Mouse (Mus musculus): ENCODE data around the gene Gm29776. TPM values are rescaled to one million over a fixed set of nuclear protein-coding genes. Genes with fewer than 3 reads are reported as not detected.

Gene Gm29776
- polyA plus RNA-seq, 1 experiment from 2014 or later = 0.20 TPM

GRCm38 (mm10) chr14:54676290-54676689 lies 22.3 kb downstream of the Gm29776 start:
- H3K4me3 ChIP-seq (ENCODE audit: low read depth, low read length) = no peak overlapping the region
- peaks cover 39% of the 10 kb centered on the region for H3K36me3 ChIP-seq (ENCODE audit: control insufficient read depth, insufficient read depth, low read length)
- H3K9ac ChIP-seq (replicated peaks; ENCODE audit: low read depth, low read length) = no peak overlapping the region
- WGBS = 90% methylated on average over 5 of the region's 5 CpGs
- H3K4me2 ChIP-seq (ENCODE audit: low read depth, low read length) = no peak overlapping the region
- no peaks in the 10 kb centered on the region for H3K9me3 ChIP-seq (ENCODE audit: control insufficient read depth, low read length)
- no peak overlapping the region for H3K27ac ChIP-seq (ENCODE audit: low read depth, low read length)
- no peaks in the 10 kb centered on the region for H3K27me3 ChIP-seq (ENCODE audit: control insufficient read depth, insufficient read depth, low read length)
- ATAC-seq (ENCODE audit: low read depth) = no peak
- no peaks in the 10 kb centered on the region for H3K4me1 ChIP-seq (ENCODE audit: control insufficient read depth, insufficient read depth, low read length)

- no peak overlapping the region for H3K4me3 ChIP-seq (ENCODE audit: low read depth, low read length)
- 78% methylated on average over 2 of the region's 2 CpGs for WGBS
- no peak overlapping the region for H3K4me2 ChIP-seq (ENCODE audit: low read depth, low read length)
- no peak overlapping the region for H3K9ac ChIP-seq (replicated peaks; ENCODE audit: low read depth, low read length)
- ATAC-seq (ENCODE audit: low read depth) = no peak
- no peak overlapping the region for H3K27ac ChIP-seq (ENCODE audit: low read depth, low read length)
- H3K9me3 ChIP-seq (ENCODE audit: control insufficient read depth, low read length) = no peaks in the 10 kb centered on the region
- no peaks in the 10 kb centered on the region for H3K27me3 ChIP-seq (ENCODE audit: control insufficient read depth, insufficient read depth, low read length)
- H3K4me1 ChIP-seq (ENCODE audit: control insufficient read depth, insufficient read depth, low read length) = no peaks in the 10 kb centered on the region
- H3K36me3 ChIP-seq (ENCODE audit: control insufficient read depth, insufficient read depth, low read length) = peaks cover 39% of the 10 kb centered on the region
Measured at GRCm38 (mm10) chr14:54674317-54674716, 24.3 kb downstream of the Gm29776 start.

- no peaks in the 10 kb centered on the region for H3K4me1 ChIP-seq (ENCODE audit: control insufficient read depth, insufficient read depth, low read length)
- H3K9ac ChIP-seq (replicated peaks; ENCODE audit: low read depth, low read length) = no peak overlapping the region
- WGBS = 83% methylated on average over 4 of the region's 4 CpGs
- H3K4me3 ChIP-seq (ENCODE audit: low read depth, low read length) = no peak overlapping the region
- no peak overlapping the region for H3K27ac ChIP-seq (ENCODE audit: low read depth, low read length)
- H3K4me2 ChIP-seq (ENCODE audit: low read depth, low read length) = no peak overlapping the region
- H3K36me3 ChIP-seq (ENCODE audit: control insufficient read depth, insufficient read depth, low read length) = peaks cover 37% of the 10 kb centered on the region
- no peaks in the 10 kb centered on the region for H3K9me3 ChIP-seq (ENCODE audit: control insufficient read depth, low read length)
- ATAC-seq (ENCODE audit: low read depth) = no peak
- H3K27me3 ChIP-seq (ENCODE audit: control insufficient read depth, insufficient read depth, low read length) = no peaks in the 10 kb centered on the region
Measured at GRCm38 (mm10) chr14:54669381-54669780, 29.3 kb downstream of the Gm29776 start.

- H3K4me2 ChIP-seq (ENCODE audit: low read depth, low read length) = no peak overlapping the region
- WGBS = 94% methylated on average over 10 of the region's 10 CpGs
- H3K27ac ChIP-seq (ENCODE audit: low read depth, low read length) = no peak overlapping the region
- peaks cover 73% of the 10 kb centered on the region for H3K36me3 ChIP-seq (ENCODE audit: control insufficient read depth, insufficient read depth, low read length)
- H3K9me3 ChIP-seq (ENCODE audit: control insufficient read depth, low read length) = no peaks in the 10 kb centered on the region
- no peak overlapping the region for H3K4me3 ChIP-seq (ENCODE audit: low read depth, low read length)
- no peak overlapping the region for H3K9ac ChIP-seq (replicated peaks; ENCODE audit: low read depth, low read length)
- ATAC-seq (ENCODE audit: low read depth) = no peak
- H3K27me3 ChIP-seq (ENCODE audit: control insufficient read depth, insufficient read depth, low read length) = no peaks in the 10 kb centered on the region
- H3K4me1 ChIP-seq (ENCODE audit: control insufficient read depth, insufficient read depth, low read length) = no peaks in the 10 kb centered on the region
Measured at GRCm38 (mm10) chr14:54664477-54665222, 34.0 kb downstream of the Gm29776 start.

GRCm38 (mm10) chr14:54660009-54660408 lies 38.6 kb downstream of the Gm29776 start:
- no peaks in the 10 kb centered on the region for H3K9me3 ChIP-seq (ENCODE audit: control insufficient read depth, low read length)
- H3K4me2 ChIP-seq (ENCODE audit: low read depth, low read length) = no peak overlapping the region
- ATAC-seq (ENCODE audit: low read depth) = no peak
- H3K4me3 ChIP-seq (ENCODE audit: low read depth, low read length) = no peak overlapping the region
- peaks cover 67% of the 10 kb centered on the region for H3K36me3 ChIP-seq (ENCODE audit: control insufficient read depth, insufficient read depth, low read length)
- WGBS = 97% methylated on average over 2 of the region's 2 CpGs
- no peaks in the 10 kb centered on the region for H3K27me3 ChIP-seq (ENCODE audit: control insufficient read depth, insufficient read depth, low read length)
- H3K9ac ChIP-seq (replicated peaks; ENCODE audit: low read depth, low read length) = no peak overlapping the region
- no peak overlapping the region for H3K27ac ChIP-seq (ENCODE audit: low read depth, low read length)
- no peaks in the 10 kb centered on the region for H3K4me1 ChIP-seq (ENCODE audit: control insufficient read depth, insufficient read depth, low read length)

GRCm38 (mm10) chr14:54653496-54653895 lies 45.1 kb downstream of the Gm29776 start:
- under 1% methylated on average over 12 of the region's 12 CpGs for WGBS
- H3K36me3 ChIP-seq (ENCODE audit: control insufficient read depth, insufficient read depth, low read length) = peaks cover 39% of the 10 kb centered on the region
- no peaks in the 10 kb centered on the region for H3K9me3 ChIP-seq (ENCODE audit: control insufficient read depth, low read length)
- peak; percentile 89 for ATAC-seq (ENCODE audit: low read depth)
- no peaks in the 10 kb centered on the region for H3K27me3 ChIP-seq (ENCODE audit: control insufficient read depth, insufficient read depth, low read length)
- H3K9ac ChIP-seq (replicated peaks; ENCODE audit: low read depth, low read length) = peak overlapping the region; percentile 78
- peak overlapping the region; percentile 85 for H3K4me2 ChIP-seq (ENCODE audit: low read depth, low read length)
- peak overlapping the region; percentile 79 for H3K27ac ChIP-seq (ENCODE audit: low read depth, low read length)
- peaks cover 23% of the 10 kb centered on the region for H3K4me1 ChIP-seq (ENCODE audit: control insufficient read depth, insufficient read depth, low read length)
- H3K4me3 ChIP-seq (ENCODE audit: low read depth, low read length) = peak overlapping the region; percentile 63

DNA sequence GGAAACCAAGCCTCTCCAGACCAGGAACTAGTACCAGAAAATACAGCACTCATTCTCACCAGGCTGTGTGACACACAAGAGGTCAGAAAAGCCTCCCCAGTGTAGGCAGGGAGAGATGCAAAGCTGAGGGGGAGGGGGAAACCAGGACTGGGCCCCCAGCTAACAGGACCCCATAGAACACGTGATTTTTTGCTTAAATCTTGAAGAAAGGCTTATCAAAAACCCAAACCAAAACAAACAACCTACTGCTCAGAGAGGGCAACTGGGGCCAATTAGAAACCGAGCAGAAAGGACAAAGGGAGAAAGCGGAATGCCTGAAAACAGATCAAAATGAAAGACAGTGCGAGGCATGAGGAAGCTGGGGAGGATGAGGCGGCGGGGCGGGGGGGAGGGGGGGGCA lies 45.8 kb downstream of the Gm29776 start:
- peak overlapping the region; percentile 85 for H3K4me2 ChIP-seq (ENCODE audit: low read depth, low read length)
- peak overlapping the region; percentile 63 for H3K4me3 ChIP-seq (ENCODE audit: low read depth, low read length)
- peaks cover 24% of the 10 kb centered on the region for H3K4me1 ChIP-seq (ENCODE audit: control insufficient read depth, insufficient read depth, low read length)
- H3K27ac ChIP-seq (ENCODE audit: low read depth, low read length) = peak overlapping the region; percentile 79
- WGBS = under 1% methylated on average over 7 of the region's 7 CpGs
- H3K9ac ChIP-seq (replicated peaks; ENCODE audit: low read depth, low read length) = peak overlapping the region; percentile 78
- no peaks in the 10 kb centered on the region for H3K27me3 ChIP-seq (ENCODE audit: control insufficient read depth, insufficient read depth, low read length)
- no peak for ATAC-seq (ENCODE audit: low read depth)
- H3K36me3 ChIP-seq (ENCODE audit: control insufficient read depth, insufficient read depth, low read length) = peaks cover 40% of the 10 kb centered on the region
- H3K9me3 ChIP-seq (ENCODE audit: control insufficient read depth, low read length) = no peaks in the 10 kb centered on the region

DNA sequence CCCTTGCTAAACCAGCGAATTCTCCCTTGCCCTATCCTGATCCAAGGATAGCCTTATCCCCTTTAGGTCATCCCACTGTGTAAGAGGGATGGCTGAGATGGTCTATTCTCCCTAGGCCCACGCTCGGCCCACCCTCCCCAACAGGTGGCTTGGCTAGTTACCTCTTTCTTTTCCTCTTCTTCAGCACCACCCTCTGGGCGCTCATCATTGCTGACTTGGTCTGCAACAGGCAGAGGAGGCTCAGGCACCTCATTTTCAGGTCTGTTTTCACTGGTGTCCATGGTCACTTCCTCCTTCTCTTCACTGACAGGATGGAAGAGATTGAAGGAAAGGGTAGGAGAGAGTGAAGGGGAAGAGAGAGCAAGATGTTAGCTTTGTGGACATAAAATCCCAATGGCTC lies 47.1 kb downstream of the Gm29776 start:
- peaks cover 24% of the 10 kb centered on the region for H3K4me1 ChIP-seq (ENCODE audit: control insufficient read depth, insufficient read depth, low read length)
- H3K4me2 ChIP-seq (ENCODE audit: low read depth, low read length) = peak overlapping the region; percentile 6; the same call in 1 of the 2 replicates
- WGBS = 80% methylated on average over 4 of the region's 4 CpGs
- peak overlapping the region; percentile 63; the same call in 1 of the 2 replicates for H3K4me3 ChIP-seq (ENCODE audit: low read depth, low read length)
- H3K27ac ChIP-seq (ENCODE audit: low read depth, low read length) = no peak overlapping the region
- H3K36me3 ChIP-seq (ENCODE audit: control insufficient read depth, insufficient read depth, low read length) = peaks cover 51% of the 10 kb centered on the region
- H3K9ac ChIP-seq (replicated peaks; ENCODE audit: low read depth, low read length) = no peak overlapping the region
- H3K27me3 ChIP-seq (ENCODE audit: control insufficient read depth, insufficient read depth, low read length) = no peaks in the 10 kb centered on the region
- no peaks in the 10 kb centered on the region for H3K9me3 ChIP-seq (ENCODE audit: control insufficient read depth, low read length)
- 0 out of 2 replicates have a peak, but pooled peaks have one; percentile 11 for ATAC-seq (ENCODE audit: low read depth)

GRCm38 (mm10) chr14:54650621-54651454 lies 47.8 kb downstream of the Gm29776 start:
- H3K4me1 ChIP-seq (ENCODE audit: control insufficient read depth, insufficient read depth, low read length) = peaks cover 24% of the 10 kb centered on the region
- H3K36me3 ChIP-seq (ENCODE audit: control insufficient read depth, insufficient read depth, low read length) = peaks cover 52% of the 10 kb centered on the region
- peak; percentile 38 for ATAC-seq (ENCODE audit: low read depth)
- H3K4me2 ChIP-seq (ENCODE audit: low read depth, low read length) = peak overlapping the region; percentile 6; the same call in 1 of the 2 replicates
- 69% methylated on average over 23 of the region's 23 CpGs for WGBS
- H3K4me3 ChIP-seq (ENCODE audit: low read depth, low read length) = no peak overlapping the region
- H3K9ac ChIP-seq (replicated peaks; ENCODE audit: low read depth, low read length) = no peak overlapping the region
- H3K9me3 ChIP-seq (ENCODE audit: control insufficient read depth, low read length) = no peaks in the 10 kb centered on the region
- no peak overlapping the region for H3K27ac ChIP-seq (ENCODE audit: low read depth, low read length)
- H3K27me3 ChIP-seq (ENCODE audit: control insufficient read depth, insufficient read depth, low read length) = no peaks in the 10 kb centered on the region
